Mouse (Mus musculus) cerebellum, adult 2 months (tissue): ENCODE data around the gene Fam168b.
A peak's percentile ranks its signal among the peaks of the same experiment; 100 is the strongest.

ENCODE experiments used
- CTCF ChIP-seq: fragments of 200-500 bp; IDR thresholded peaks from 2 replicates; pipeline ENCODE4 v1.5.1; 2011; ENCODE audit warnings: low read depth, mild to moderate bottlenecking, control low read depth, low read length, moderate library complexity, borderline replicate concordance; ENCODE audit not compliant: insufficient read depth
- POLR2A ChIP-seq: fragments of 200-500 bp; IDR thresholded peaks from 2 replicates; pipeline ENCODE4 v1.6.1; 2011; ENCODE audit warnings: low read length, control low read depth, borderline replicate concordance; ENCODE audit not compliant: insufficient read depth

DNA sequence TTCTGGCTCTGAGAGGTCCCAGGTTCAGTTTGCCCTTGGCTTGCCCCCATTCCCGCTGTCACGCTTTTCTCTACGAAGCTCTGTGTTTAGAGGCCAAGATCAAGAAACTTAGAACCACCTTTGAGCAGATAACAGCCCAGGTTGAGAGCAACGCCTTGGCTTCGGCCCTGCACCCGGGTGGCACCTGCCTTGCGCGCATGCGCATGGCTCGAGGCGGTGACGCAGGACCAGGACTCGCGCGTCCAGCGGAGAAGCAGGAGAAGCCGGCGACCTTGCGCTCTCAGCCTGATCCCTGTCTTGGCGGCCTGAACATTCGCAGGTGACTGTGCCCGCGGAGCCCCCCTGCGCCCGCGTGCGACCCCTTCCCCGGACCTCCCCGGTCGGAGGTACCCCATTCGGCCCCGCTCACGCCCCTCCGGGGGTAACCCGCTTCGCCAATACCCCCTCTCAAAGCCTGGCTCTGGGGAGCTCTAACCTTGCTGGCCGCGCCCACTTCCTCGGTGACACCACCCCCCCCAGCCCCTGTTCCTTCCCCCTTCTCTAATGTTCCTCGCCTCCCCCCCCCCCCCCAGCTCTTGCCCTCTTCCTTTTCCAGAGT lies 7.0 kb upstream of the Fam168b start, which contains the start of gene Plekhb2:
- peak; percentile 98 for TF ChIP-seq POLR2A
- TF ChIP-seq CTCF: no peak
